Mouse (Mus musculus): ENCODE results near the gene Srbd1.

The Srbd1 gene

DNA sequence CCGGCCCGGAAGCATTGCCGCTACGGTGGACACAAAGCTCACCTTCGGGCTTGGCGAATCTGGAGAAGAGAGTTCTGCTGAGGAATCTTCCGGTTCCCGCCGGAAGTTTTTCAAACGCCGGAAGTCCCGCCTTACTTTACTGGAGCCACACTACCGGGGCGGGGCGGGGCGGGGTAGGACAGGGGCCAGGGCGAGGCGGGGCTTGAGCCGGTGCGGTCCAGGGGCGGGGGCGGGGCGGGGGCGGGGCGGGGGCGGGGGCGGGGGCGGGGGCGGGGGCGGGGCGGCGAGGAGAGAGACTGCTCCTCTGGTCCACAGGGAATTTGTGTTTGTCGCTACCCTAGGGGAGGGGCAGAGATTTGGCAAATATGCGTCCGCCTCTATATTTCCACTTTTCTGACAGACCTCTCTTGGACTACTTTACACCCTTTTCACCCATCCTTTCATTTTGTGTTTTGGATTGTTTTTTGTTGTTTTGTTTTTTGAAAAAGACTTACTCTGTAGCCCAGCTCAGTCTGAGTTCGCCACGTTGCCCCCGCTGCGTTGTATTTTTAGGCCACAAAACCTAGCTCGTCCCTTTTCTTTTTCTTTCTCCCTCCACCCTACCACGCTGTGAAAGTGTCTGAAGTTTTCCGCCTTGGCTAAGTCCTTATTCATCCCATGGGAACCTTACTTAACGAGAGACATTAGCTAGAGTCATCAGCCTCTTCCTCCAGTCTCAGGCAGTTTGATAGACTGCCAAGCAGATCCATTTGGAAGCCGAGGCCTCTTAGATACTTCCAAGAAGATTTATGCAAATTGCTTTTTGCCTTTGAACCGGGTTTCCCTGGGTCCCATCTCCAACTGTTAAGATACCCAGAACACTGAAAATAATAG lies at the start of gene Srbd1:
TSS of gene Srbd1 (minus strand) at position 97 of the 873 bp plus-strand sequence.
- peak; percentile 76 for DNase-seq (ENCODE audit: low spot score)

- no peak for DNase-seq (ENCODE audit: low spot score)
Observed at GRCm38 (mm10) chr17:86193979-86194378, 49.0 kb upstream of the Srbd1 start.

GRCm38 (mm10) chr17:86187777-86188176 lies 42.8 kb upstream of the Srbd1 start:
- DNase-seq (ENCODE audit: low spot score) = peak; percentile 39

DNA sequence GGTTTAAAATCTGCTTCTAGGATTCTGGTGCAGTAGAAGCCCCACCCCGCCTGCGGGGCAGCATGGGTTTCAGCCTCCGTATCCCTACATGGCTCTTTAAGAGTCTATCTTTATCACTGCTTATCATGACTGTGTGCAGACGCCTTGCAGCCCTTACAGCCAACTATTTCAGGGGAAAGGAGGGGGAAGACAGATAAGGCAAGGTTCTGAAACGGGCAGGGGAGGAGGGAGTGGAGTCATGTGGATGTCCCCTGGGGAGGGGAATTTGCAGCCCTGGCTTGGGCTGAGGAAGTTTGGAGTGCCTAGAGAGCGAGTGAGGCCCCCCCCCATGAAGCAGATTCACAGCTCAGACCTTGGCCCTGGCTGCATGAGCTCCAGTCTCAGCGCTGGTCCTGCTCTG lies 40.6 kb upstream of the Srbd1 start:
- DNase-seq (ENCODE audit: low spot score) = no peak

- peak; percentile 16 for DNase-seq (ENCODE audit: low spot score)
Observed at GRCm38 (mm10) chr17:86184552-86185209, 39.7 kb upstream of the Srbd1 start.

DNA sequence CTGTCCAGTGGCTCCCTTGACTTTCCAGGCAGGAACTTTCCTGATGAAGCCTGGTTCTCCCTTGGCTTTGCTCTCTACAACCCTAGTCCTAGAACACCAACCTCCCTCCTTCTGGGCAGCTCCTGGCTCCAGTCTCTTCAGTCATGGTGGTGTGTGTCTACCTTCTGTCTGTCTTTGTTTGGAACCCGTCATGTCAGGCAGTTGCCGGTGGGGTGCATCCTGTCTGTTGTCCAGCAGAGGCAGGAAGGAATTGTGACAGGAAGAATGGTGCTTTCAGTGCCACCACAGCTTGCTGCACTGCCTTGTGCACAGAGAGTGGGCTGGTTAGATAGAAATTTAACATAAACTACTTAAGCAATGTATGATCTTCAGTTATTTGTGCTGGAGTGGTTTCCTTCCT lies 38.8 kb upstream of the Srbd1 start:
- DNase-seq (ENCODE audit: low spot score) = no peak

DNA sequence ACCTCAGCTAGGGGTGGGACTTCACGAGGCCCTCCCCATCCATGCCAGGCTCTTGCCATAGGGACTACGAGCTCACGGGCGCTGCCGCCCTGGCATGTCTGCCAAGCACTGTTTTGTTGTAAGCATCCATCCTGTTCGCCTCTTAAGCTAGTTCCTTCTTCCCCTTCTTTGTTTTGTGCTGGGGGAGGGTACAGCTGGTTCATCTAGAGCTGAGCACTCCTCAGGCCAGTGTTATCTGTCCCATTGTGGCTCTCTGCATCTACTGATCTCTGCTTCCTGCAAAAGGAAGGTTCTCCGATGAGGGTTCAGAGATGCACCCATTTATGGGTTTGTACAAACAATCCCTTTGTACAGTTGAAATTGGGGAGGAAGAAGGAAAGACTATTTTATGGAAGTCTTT lies 31.7 kb upstream of the Srbd1 start:
- no peak for DNase-seq (ENCODE audit: low spot score)

DNA sequence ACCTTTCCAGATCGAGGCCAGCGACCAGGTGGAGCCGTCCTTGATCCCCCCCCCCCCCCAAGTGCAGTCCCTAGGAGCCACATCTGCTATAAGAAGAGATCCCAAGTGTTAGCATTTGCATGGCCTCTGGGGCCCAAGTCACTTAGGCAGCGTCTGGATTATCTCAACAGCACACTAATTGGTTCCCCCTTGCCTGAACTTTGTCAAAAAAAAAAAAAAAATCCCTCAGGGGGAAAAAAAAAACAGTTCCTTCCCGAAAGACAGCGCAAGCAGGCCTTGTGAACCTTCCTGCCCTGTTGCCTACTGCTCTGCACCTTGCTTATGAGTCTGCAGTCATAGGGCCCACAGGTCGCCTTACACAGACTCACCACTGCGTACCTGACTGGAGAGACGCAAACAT lies 30.5 kb upstream of the Srbd1 start:
- DNase-seq (ENCODE audit: low spot score) = no peak

DNA sequence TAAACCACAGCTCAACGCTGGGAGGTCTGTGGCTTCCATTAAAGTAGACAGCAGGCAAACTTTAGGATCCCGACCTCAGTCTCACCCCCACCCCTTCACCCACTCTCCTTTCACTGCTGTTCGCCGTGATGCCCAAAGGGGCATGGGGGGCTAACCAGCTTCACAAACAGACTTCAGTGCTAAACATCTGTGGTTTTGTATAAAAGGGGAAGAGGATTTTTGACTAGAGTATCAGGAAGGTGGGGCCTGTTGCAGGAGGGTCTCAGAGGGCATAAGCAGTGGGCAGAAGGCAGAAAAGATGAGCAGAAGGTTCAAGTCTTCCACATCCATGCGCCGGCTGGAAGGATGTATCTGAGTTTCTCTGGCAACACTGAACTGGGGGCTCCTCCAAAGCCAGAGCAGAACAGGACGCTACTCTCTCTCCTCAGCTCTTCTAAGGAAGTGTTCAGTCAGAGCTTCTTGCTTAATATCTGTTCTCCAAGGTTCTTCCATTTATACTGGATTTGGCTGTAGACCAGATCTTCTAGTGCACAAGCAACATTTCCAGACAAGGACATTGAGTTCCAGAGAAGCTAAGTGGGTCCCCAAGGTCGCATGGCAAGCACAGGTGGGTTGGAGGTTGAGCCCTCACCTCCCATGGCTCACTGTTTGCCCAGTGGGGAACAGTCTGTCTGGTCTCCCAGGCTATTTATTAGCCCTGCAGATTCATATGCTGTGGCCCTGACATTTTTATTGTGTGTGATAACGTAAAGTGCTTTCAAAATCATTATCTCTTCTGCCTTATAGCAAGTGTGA lies 25.4 kb upstream of the Srbd1 start:
- no peak for DNase-seq (ENCODE audit: low spot score)

DNA sequence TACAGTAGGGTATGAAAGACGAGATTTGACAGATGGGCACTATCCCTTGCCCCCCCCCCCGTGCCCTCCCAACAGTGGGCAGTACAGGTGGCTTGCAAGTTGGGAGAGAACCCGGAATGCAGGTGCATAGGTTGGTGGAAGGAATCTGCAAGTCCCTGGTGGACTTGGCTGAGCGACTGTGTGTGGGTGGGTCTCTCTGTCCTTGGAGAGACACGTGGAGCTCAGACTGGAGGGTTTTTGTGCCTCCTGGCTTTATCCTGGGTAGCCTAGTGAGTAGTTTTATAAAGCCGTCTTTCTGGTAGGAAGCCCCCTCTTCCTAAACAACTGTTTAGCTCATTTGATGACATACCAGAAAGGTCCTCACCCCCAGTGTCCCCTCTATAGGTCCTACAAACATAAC lies 24.1 kb upstream of the Srbd1 start:
- DNase-seq (ENCODE audit: low spot score) = no peak

GRCm38 (mm10) chr17:86168231-86168981 lies 23.4 kb upstream of the Srbd1 start:
- DNase-seq (ENCODE audit: low spot score) = peak; percentile 22

DNA sequence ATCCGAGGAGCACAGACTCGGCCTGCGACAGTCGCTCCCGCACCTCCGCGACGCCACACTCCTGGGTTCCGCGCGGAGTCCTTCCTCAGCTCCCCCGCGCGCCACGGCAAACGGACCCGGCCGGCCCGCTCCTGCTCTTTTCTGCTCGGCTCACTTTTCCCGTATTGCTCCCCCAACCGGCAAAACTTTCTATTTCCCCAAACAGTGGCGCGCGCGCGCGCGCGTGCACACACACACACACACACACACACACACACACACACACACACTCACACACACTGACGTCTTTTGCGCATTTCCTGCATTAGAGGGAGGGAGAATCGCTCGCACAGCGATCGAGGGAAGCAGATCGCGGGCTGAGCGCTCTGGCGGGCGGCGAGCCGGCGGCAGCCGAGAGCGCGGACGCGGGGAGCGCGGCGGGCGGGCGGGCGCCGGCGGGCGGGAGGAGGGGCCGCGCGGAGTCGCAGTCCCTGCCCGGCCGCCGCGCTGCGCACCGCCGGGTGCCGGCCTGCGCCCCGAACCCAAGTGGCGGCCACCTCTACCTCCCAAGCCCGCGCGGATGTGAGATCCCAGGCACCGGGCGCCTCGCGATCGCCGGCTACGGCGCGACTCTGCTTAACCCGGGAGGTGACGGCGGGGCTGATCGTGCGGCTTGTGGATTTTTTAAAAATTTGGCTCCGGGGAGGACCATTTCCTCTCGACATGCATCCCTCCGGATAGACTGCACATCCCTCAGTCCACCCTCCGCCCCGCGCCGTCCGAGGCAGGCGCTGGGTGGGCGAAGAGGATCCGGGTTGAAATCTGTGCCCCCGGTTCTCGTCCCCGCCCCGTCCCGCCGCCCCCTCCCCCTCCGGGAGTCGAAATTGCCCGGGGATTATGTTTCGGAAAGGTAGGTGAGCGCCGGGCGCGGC lies 22.6 kb upstream of the Srbd1 start, which contains the start of gene Prkce:
TSS of gene Prkce (plus strand) at position 466 of the 911 bp plus-strand sequence.
- DNase-seq (ENCODE audit: low spot score) = peak; percentile 84

- DNase-seq (ENCODE audit: low spot score) = peak; percentile 46
Observed at GRCm38 (mm10) chr17:86166567-86167319, 21.8 kb upstream of the Srbd1 start.

- no peak for DNase-seq (ENCODE audit: low spot score)
Observed at GRCm38 (mm10) chr17:86166051-86166566, 21.1 kb upstream of the Srbd1 start.

GRCm38 (mm10) chr17:86164416-86164815 lies 19.4 kb upstream of the Srbd1 start:
- no peak for DNase-seq (ENCODE audit: low spot score)

DNA sequence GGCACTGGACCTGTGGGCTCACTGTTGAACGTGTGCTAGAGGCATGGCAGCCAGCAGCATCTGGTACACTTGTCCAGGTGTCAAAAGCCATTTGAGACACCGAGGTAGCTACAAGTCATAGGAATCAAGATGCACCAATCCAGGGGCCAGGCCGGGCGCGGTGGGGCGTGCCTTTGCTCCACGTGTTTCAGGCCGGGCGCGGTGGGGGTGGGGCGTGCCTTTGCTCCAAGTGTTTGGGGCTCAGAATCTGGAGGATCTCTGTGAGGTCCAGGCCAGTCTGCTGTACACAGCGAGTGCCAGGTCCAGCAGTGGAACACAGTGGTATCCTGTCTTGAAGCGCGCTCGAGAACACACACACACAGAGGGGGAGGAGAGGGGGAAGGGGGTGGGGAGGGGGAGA lies 17.7 kb upstream of the Srbd1 start:
- no peak for DNase-seq (ENCODE audit: low spot score)

DNA sequence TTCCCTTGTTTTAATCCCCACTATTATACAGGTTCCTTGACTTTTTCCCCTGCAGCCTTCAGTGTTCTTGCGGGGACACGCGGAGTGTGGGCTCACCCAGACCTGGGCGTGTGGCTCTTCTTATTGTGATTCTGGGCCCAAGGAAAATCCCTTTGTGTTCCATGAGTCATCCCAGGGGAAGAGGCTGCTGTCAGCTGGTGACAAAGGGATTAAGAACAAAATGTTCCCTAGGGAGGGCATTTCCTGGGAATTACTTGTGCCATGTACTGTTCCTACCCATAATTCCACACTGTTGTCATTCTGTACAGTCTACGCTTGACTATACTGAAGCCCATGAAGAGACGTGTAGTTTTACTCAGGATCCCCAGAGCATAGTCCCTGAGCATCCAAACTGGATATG lies 12.0 kb upstream of the Srbd1 start:
- DNase-seq (ENCODE audit: low spot score) = no peak

DNA sequence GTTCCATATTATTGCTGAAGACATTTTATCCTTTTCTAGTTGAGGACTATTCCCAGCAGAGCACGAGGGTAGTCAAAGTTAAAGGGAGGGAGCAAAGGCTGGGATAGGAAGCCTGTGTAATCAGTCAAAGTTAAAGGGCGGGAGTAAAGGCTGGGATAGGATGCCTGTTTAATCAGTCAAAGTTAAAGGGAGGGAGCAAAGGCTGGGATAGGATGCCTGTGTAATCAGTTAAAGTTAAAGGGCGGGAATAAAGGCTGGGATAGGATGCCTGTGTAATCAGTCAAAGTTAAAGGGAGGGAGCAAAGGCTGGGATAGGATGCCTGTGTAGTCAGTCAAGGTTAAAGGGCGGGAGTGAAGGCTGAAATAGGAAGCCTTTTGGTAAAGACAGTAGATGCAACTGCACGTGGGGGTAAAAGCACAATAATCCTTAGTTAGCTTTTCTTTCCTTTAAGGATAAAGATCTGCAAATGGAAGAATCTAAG lies 5.9 kb upstream of the Srbd1 start:
- DNase-seq (ENCODE audit: low spot score) = no peak

DNA sequence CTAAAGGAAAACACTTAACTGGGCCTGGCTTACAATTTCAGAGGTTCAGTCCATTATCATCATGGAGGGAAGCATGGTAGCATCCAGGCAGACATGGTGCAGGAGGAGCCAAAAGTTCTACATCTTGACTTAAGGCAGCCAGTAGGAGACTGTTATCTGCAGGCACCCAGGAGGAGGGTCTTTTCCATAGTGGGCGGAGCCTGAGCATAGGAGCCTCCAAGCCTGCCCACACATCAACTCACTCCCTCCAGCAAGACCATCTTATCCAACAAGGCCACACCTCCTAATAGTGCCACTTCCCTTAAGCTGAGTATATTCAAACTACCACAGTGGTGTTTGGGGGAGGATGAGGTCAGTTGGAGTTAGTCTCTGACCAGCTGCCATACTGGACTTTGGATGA lies 4.8 kb upstream of the Srbd1 start:
- no peak for DNase-seq (ENCODE audit: low spot score)

Measured in T-cell, adult 2 months (primary cell).